Mouse (Mus musculus) C2C12 (cell line): ENCODE measurements around the gene Ier5l. TPM values are rescaled to one million over a fixed set of nuclear protein-coding genes. Genes with fewer than 3 reads are reported as not detected.

Experiments
- H3K27me3 ChIP-seq: one replicate; pipeline ENCODE4 v1.6.1; 2011; ENCODE audit not compliant: control insufficient read depth, insufficient read depth, insufficient read length
- H3K36me3 ChIP-seq: one replicate; pipeline ENCODE4 v1.6.1; 2011; ENCODE audit not compliant: control insufficient read depth, insufficient read depth
- H3K4me3 ChIP-seq: one replicate; pipeline ENCODE4 v1.5.1; 2011; ENCODE audit warnings: mild to moderate bottlenecking, control low read depth; ENCODE audit not compliant: poor library complexity, insufficient read depth, severe bottlenecking
- H3K79me2 ChIP-seq: one replicate; pipeline ENCODE4 v1.6.1; 2011; ENCODE audit not compliant: control insufficient read depth, insufficient read depth
- H3K79me3 ChIP-seq: one replicate; pipeline ENCODE4 v1.6.1; 2011; ENCODE audit warnings: low read depth, control low read depth
- H3ac ChIP-seq: one replicate; pipeline ENCODE3; 2011; ENCODE audit warnings: low read depth; ENCODE audit not compliant: control insufficient read depth, insufficient read length
- CEBPB ChIP-seq: IDR thresholded peaks from one replicate; pipeline ENCODE4 v1.6.1; 2011; ENCODE audit warnings: low read depth, mild to moderate bottlenecking, control low read depth, moderate library complexity
- CTCF ChIP-seq: IDR thresholded peaks from one replicate; pipeline ENCODE4 v1.5.1; 2011; ENCODE audit not compliant: control insufficient read depth, insufficient read depth, insufficient read length
- FOSL1 ChIP-seq: IDR thresholded peaks from one replicate; pipeline ENCODE4 v1.8.0; 2011; ENCODE audit warnings: mild to moderate bottlenecking, low read length; ENCODE audit not compliant: poor library complexity, insufficient read depth, severe bottlenecking
- MAX ChIP-seq: IDR thresholded peaks from one replicate; pipeline ENCODE4 v1.6.1; 2011; ENCODE audit warnings: mild to moderate bottlenecking, control low read depth
- MYOD1 ChIP-seq: IDR thresholded peaks from one replicate; pipeline ENCODE4 v1.6.1; 2011; ENCODE audit warnings: low read depth; ENCODE audit not compliant: control insufficient read depth, insufficient read length
- MYOG ChIP-seq: IDR thresholded peaks from one replicate; pipeline ENCODE4 v1.6.1; 2011; ENCODE audit not compliant: control insufficient read depth, insufficient read length; ENCODE audit errors: extremely low read depth
- USF1 ChIP-seq: IDR thresholded peaks from one replicate; pipeline ENCODE4 v1.6.1; 2011; ENCODE audit warnings: low read depth, mild to moderate bottlenecking, control low read depth, moderate library complexity
- polyA plus RNA-seq: library from polyadenylated mRNA; unstranded; fragments of >200 nt; fragmentation: generic; extraction: Trizol; gene quantifications from one replicate; pipeline ENCODE4 v1.2.1, GENCODE M21; 2012; ENCODE audit warnings: missing spikeins

Ier5l gene
- polyA plus RNA-seq, 1 experiment = 61.4 TPM

DNA sequence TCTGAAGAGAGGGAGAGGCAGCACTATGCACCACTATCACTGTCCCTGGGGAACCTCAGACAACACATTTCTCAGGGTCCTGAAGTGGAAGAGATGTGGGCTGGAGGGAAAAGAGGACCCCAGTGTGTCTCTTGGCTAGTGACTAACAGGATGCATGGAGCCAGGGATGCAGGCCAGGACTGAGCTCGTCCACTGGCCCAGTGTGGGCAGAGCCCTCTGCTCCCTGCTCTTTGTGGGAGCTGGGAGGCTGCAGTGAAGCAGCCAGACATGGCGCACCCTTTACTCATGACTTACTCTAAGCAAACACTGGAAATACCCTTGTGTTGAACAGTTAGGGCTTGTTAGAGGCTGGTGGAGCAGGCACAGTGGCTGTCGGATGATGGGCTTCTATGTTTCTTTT, 20.4 kb downstream of the Ier5l start:
- H3K79me3 ChIP-seq = peaks cover 3% of the 10 kb centered on the region
- TF ChIP-seq MYOD1 = no peak
- no peak for TF ChIP-seq FOSL1
- H3K36me3 ChIP-seq = peaks cover 28% of the 10 kb centered on the region
- H3ac ChIP-seq = no peak overlapping the region
- H3K79me2 ChIP-seq = no peaks in the 10 kb centered on the region
- H3K27me3 ChIP-seq = no peaks in the 10 kb centered on the region
- no peak overlapping the region for H3K4me3 ChIP-seq

GRCm38 (mm10) chr2:30451525-30451924, 22.5 kb downstream of the Ier5l start:
- Histone ChIP-seq H3K79me3 (peaks cover 5% of the 10 kb centered on the region), H3K36me3 (peaks cover 46% of the 10 kb centered on the region), H3K27me3 (no peaks in the 10 kb centered on the region), H3ac (no peak overlapping the region), H3K79me2 (peaks cover 17% of the 10 kb centered on the region), H3K4me3 (no peak overlapping the region)
- no peak for TF ChIP-seq CEBPB
- no peak for TF ChIP-seq MYOD1
- no peak for TF ChIP-seq MAX
- no peak for TF ChIP-seq CTCF
- TF ChIP-seq MYOG = no peak
- TF ChIP-seq USF1 = no peak
- TF ChIP-seq FOSL1 = no peak

DNA sequence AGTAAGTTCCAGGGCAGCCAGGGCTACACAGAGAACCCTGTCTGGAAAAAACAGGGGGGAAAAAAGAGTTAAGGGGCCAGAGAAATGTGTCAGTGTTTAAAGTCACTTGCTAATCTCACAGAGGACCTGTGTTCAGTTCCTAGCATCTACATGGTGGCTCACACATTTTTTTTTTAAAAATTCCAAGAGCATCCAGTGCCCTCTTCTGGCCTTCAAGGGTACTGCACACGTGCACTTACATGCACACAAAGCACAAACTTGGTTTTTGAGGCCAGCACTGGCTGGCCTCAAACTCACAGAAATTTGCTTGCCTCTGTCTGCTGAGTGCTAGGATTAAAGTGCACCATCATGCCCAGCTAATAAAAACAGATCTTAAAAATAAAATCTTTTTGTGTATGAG, 23.5 kb downstream of the Ier5l start:
- peaks cover 56% of the 10 kb centered on the region for H3K36me3 ChIP-seq
- H3K27me3 ChIP-seq = no peaks in the 10 kb centered on the region
- H3K79me3 ChIP-seq = peaks cover 11% of the 10 kb centered on the region
- TF ChIP-seq MYOD1 (no peak), USF1 (no peak), CTCF (no peak), MAX (no peak), CEBPB (no peak)
- no peak overlapping the region for H3ac ChIP-seq
- no peak overlapping the region for H3K4me3 ChIP-seq
- peaks cover 27% of the 10 kb centered on the region for H3K79me2 ChIP-seq

DNA sequence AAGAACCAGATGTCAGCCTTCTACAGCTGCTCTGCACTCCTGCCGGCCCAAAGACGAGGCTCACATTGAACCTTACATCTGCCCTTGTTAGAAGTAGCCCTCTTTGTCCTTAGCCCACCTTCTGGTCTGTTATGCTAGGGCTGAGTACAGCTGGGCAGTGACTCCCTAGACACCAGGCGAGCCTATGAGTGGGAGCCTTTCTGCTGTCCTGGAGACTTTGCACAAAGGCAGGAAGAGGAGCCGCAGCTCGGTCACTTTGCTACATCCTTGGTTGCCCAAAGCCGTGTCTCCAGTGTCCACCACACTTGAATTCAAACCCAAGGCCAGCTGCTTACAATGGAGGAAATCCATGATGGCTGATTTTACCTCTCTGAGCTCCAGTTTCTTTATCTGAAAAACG, 25.6 kb downstream of the Ier5l start:
- no peak overlapping the region for H3K4me3 ChIP-seq
- H3K36me3 ChIP-seq = peaks cover 68% of the 10 kb centered on the region
- H3K79me3 ChIP-seq = peaks cover 14% of the 10 kb centered on the region
- H3K27me3 ChIP-seq = no peaks in the 10 kb centered on the region
- H3K79me2 ChIP-seq = peaks cover 48% of the 10 kb centered on the region
- no peak for TF ChIP-seq CEBPB
- TF ChIP-seq MYOG = no peak
- no peak for TF ChIP-seq MYOD1
- TF ChIP-seq USF1 = no peak
- TF ChIP-seq FOSL1 = no peak
- no peak for TF ChIP-seq CTCF
- TF ChIP-seq MAX = no peak
- H3ac ChIP-seq = no peak overlapping the region

DNA sequence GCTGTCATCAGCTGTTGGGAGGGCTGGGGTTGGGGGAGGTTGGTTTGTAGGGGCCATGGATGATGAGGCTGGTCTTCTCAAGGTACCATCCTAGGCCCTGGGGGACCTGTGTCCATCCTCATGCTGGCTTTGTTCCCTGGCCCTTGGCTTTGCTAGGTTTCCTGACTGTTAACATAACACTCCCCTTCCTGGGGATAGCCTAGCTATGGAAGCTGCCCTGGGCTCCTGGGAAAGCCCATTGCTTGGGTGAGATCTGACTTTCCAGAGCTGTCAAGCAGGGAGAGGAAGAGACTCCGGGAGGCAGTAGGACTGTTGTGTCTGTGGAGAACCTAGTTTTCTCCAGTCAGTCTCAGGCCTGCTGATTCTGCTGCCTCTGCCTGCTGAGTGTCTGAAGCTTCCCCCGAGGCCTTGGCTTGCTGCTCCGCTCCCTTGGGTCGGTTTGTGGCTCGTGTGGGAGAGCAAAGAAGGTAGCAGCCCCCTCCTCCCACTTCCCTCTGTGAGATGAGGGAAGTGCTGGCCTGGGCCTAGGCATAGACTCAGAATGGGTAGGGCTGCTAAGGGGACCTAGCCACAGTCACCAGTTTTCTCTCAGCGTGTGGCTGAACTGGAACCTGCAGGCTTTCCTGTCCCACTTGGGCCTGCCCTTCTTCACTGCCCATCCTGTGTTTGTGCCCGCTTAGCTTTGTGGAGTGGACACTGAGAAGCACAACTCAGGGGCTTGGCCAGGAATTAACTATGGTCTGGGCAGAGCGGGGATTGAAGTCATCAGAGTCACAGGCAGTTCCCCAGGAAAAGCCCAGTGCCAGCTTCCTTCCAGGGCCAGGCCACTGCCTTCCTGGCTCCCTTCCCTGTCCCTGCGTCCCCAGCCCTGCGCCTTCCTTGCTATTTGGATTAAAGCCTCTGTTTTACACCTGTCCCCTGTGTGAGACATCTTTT, 26.9 kb downstream of the Ier5l start:
- H3K4me3 ChIP-seq = no peak overlapping the region
- peaks cover 80% of the 10 kb centered on the region for H3K36me3 ChIP-seq
- TF ChIP-seq MYOG = no peak
- no peak for TF ChIP-seq CTCF
- TF ChIP-seq FOSL1 = no peak
- no peak for TF ChIP-seq CEBPB
- no peak for TF ChIP-seq MAX
- TF ChIP-seq USF1 = no peak
- no peak for TF ChIP-seq MYOD1
- no peak overlapping the region for H3ac ChIP-seq
- peaks cover 19% of the 10 kb centered on the region for H3K79me3 ChIP-seq
- peaks cover 57% of the 10 kb centered on the region for H3K79me2 ChIP-seq
- no peaks in the 10 kb centered on the region for H3K27me3 ChIP-seq

GRCm38 (mm10) chr2:30445312-30445711, 28.7 kb downstream of the Ier5l start:
- Histone ChIP-seq H3K4me3 (no peak overlapping the region), H3ac (peak overlapping the region; percentile 55), H3K36me3 (peaks cover 74% of the 10 kb centered on the region), H3K79me3 (peaks cover 19% of the 10 kb centered on the region), H3K79me2 (peaks cover 57% of the 10 kb centered on the region), H3K27me3 (no peaks in the 10 kb centered on the region)
- TF ChIP-seq MYOG (no peak), MYOD1 (peak; percentile 66), CEBPB (peak; percentile 17)
